Mouse (Mus musculus) bone marrow macrophage, adult 2 months (primary cell): ENCODE data around the gene Metap1.

Experiments
- CTCF ChIP-seq: IDR thresholded peaks from 2 replicates; pipeline ENCODE4 v1.5.1; 2012; ENCODE audit warnings: low read depth, mild to moderate bottlenecking, low read length, moderate library complexity
- POLR2A ChIP-seq: IDR thresholded peaks from 2 replicates; pipeline ENCODE4 v1.6.1; 2012; ENCODE audit warnings: mild to moderate bottlenecking, low read depth, low read length, borderline replicate concordance

DNA sequence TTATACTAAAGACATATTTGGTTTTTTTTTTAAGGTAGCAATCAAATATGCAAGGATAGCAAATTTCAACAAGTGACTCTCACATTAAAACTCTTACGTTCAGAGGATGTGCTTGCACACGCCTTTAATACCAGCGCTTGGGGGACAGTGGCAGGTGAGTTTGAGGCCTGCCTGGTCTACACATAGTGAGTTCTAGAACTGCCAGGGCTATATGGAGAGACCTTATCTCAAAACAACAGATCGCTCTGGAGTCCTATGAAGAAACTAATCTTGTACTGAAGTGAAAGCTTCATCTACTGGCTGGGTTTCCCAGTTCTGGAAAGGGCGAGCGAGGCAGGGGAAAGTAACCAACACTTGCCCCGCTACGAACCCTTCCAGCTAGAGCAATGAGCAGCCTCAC, 9.8 kb downstream of the Metap1 start:
- TF ChIP-seq POLR2A (no peak), CTCF (no peak)
